Mouse (Mus musculus) retina, embryonic 14.5 days (tissue): ENCODE measurements around the gene Tbx20.
A peak's percentile ranks its signal among the peaks of the same experiment; 100 is the strongest.

Source experiments
- DNase-seq: peaks from one replicate; pipeline ENCODE4 v3.0.0-alpha.2; 2015; ENCODE audit warnings: low spot score

Tbx20 gene

DNA sequence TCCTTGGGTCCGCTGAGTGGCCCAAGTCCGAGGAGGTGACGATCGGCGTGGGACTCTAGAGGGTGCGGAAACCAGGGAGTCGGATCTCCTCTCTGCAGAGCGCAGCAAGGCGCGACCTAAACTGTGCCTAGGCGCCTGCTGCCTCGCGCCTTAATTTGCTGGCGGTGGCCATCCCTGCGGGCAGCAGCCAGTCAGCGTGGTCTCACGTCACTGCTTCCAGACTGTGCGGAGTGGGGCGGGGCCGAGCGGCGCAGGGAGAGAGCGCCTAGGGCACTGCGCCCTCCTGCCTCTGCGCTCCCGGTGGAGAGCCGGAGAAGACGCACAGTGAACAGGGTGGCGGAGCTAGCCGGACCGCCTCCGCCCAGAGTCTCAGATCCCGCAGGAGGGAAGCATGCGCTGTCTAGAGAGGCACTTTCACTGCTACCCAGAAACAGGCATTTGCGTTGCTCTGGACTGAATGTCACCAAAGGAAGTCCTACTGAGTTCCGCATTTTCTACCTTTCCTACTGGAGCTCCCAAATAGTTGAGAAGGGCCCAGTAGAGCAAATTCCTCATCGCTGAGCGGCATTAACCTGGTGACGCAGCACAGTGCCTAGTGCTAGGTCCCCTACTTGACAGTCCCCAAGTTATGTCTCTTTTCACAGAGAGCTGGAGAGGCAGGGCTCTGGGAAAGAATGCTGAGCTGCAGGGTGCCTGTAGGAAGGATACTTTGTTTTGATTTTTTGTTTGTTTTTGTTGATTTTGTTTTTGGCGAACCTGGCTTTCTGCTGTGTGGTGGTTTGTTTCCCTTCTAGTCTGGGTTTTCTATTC, at the start of gene Tbx20:
Gene Tbx20, minus strand, starts transcription at position 144 of the 810 bp plus-strand sequence.
- DNase-seq = peak; percentile 82

- no peak for DNase-seq
Observed at GRCm38 (mm10) chr9:24818511-24818910, 44.4 kb upstream of the Tbx20 start.

DNA sequence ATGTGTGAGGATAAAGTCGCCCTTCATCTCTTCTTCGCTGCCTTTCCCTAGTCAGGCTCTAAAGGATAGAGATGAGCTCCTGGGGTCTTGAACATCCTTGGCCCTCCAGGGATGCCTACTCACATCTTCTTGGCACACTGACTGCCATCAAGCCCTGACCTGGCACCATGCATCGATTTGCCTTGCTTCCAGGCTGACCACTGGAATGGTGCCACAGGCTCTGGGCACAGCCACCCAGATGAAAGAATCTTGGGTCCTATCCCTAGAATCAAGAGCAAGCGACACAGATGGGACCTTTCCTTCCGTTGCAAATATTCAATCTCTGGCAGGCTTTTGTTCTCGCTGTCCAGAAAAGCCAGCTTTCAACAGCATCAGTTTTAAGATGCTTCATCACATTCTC, 38.4 kb upstream of the Tbx20 start:
- DNase-seq = no peak

GRCm38 (mm10) chr9:24792110-24792509, 18.0 kb upstream of the Tbx20 start:
- no peak for DNase-seq

DNA sequence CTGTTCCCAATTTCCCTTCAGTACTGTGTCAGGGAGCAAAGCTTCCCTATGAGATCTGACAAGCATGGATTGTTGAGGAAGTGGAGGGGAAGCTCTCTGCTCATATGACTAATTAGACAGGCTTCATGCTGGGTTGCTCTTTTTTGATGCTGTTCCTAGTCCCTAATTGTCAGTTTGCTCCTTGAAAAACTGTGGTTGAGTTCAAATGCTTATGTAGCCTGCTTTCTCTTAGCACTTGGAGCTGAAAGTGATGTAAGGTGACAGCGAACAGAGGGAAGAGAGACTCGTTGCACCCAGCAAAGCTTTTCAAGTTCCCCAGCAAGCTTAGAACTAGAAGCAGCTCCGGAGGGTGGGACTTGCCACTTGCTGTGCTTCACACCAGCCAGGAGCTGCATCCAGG, 15.3 kb upstream of the Tbx20 start:
- peak; percentile 64 for DNase-seq

DNA sequence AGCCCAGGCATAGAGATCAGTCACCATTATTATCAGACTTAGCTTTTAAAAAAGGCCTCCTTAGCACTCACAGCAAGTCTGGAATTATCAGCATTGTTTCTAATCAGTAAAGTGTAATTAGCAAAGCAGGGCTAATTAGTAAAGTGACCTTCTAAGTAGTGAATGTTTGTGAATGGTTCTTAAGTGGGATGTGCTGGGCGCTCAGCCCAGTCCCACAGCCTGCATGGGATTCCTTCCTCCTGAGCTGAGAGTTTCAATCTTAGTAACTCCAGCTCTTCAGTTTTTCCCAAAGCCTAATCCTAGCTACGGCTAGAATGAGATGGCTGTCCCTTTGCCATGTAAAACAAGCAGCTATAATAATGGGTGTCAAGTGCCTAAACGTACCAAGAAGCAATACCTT, 8.2 kb upstream of the Tbx20 start:
- DNase-seq = no peak

DNA sequence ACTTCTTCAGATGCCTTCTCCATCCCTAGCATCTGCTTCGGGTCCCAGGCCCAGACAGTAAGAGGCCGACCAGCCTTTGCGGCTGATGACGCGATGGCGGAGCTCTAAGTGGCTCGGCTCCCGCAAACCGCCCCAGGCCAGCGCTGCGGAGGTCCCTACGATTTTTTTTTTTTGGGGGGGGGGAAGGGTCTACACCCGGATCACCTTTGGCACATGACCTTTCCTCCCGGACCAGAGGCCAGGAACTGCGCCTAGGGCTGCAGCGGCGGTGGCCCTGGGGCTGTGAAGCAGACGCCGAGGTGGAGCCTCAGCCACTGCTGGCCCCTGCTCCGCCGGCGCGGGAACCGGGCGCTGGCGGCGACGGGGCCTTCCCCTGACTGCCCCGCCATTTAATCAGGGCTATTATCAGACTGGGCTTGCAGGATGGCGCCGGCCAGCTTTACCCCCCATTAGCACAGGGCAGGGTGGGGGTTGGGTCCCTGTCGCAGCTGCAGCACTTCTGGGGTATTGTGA, 6.9 kb upstream of the Tbx20 start:
- DNase-seq = peak; percentile 57

DNA sequence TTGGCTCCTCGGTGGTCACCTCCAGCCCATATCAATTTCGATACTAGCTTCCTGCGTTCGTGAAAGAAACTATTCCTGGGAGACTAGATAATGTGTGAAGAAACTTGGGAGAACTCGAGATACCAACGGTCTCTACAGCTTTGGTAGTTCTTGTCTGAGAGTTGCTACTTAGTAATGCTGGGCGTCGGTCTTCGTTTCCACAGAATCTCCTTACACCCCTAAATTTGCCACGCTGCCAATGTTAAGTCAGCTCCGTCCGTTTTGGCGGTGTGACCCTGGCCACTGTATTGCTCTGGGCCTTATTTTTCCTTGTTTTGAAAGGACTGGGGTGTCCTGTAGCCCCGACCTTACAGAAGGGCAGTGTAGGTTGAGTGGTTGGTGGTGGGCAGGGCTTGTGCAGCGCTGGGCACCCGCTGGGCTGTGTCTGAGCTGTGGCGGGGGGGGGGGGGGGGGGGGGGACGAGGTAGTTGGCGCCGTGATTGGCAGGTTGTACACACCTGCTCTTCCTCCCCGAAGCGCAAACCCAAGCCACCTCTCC, 6.4 kb upstream of the Tbx20 start:
- DNase-seq = peak; percentile 21

- no peak for DNase-seq
Observed at GRCm38 (mm10) chr9:24779975-24780374, 5.9 kb upstream of the Tbx20 start.

GRCm38 (mm10) chr9:24778571-24778970, 4.5 kb upstream of the Tbx20 start:
- DNase-seq = no peak

DNA sequence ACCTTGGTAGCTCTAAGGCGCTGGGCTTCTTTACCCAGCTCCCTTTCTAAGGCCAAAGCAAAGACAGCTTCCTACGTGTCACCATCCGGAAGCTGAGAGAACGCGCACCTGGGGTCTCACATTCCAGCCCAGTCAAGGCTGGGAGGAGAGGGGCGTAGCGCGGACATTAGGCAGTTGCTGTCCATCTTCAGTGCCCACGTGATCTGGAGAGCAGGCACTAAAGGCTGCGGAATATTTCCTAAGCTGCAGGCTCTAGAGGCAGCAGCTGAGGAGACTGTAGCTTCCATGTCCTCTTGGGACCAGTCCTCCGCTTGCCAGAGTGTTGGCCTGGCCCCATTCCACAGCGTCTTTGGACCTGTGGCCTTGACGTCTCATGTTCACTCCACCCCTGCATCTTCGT, 3.9 kb upstream of the Tbx20 start:
- DNase-seq = peak; percentile 62

GRCm38 (mm10) chr9:24777176-24777895, 3.2 kb upstream of the Tbx20 start:
- DNase-seq = peak; percentile 45

DNA sequence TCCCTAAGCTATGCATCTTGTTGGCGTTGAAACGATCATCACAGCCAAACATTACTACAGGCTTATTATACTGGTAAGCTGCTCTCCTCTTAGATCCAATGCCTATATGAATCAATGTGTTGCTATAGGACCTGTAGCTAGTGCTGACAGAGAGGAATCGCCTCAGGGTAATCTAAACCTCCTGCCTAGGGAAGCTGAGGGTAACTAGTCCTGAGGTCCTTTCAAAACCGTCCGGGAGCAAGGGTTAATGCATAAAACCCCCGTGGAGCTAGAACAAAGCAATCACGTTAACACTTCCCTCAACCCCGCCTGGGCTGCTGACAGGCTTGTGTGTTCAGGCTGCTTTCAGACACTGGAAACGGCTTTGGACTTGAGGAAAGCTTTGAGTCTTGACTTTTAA, 2.4 kb upstream of the Tbx20 start:
- DNase-seq = peak; percentile 58

GRCm38 (mm10) chr9:24775567-24775966, 1.5 kb upstream of the Tbx20 start:
- no peak for DNase-seq

- DNase-seq = no peak
Observed at GRCm38 (mm10) chr9:24775001-24775400, 898 bp upstream of the Tbx20 start.

- DNase-seq = peak; percentile 39
Observed at GRCm38 (mm10) chr9:24773669-24774068, 434 bp downstream of the Tbx20 start.

DNA sequence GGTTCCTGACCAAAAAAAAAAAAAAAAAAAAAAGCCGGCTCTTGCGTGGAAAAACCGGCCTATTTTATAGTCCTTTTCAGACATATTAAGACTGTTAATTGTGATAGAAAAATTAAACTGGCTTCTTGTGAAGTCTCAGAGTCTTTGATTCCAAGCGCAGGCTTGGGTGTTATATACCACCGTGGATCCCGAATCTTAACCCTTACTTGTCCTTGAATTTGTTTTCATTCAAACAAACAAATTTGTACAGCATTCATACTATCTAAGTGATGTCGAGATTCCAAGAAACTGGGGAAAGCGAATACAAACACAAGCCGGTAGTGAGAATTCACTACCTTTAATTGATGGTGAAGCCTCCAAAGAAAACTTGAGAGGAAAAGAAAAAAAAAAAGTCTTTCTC, 932 bp downstream of the Tbx20 start:
- DNase-seq = peak; percentile 21

GRCm38 (mm10) chr9:24772431-24773120, 1.5 kb downstream of the Tbx20 start:
- no peak for DNase-seq

- DNase-seq = no peak
Observed at GRCm38 (mm10) chr9:24771713-24772112, 2.4 kb downstream of the Tbx20 start.

- peak; percentile 25 for DNase-seq
Observed at GRCm38 (mm10) chr9:24770941-24771405, 3.1 kb downstream of the Tbx20 start.

DNA sequence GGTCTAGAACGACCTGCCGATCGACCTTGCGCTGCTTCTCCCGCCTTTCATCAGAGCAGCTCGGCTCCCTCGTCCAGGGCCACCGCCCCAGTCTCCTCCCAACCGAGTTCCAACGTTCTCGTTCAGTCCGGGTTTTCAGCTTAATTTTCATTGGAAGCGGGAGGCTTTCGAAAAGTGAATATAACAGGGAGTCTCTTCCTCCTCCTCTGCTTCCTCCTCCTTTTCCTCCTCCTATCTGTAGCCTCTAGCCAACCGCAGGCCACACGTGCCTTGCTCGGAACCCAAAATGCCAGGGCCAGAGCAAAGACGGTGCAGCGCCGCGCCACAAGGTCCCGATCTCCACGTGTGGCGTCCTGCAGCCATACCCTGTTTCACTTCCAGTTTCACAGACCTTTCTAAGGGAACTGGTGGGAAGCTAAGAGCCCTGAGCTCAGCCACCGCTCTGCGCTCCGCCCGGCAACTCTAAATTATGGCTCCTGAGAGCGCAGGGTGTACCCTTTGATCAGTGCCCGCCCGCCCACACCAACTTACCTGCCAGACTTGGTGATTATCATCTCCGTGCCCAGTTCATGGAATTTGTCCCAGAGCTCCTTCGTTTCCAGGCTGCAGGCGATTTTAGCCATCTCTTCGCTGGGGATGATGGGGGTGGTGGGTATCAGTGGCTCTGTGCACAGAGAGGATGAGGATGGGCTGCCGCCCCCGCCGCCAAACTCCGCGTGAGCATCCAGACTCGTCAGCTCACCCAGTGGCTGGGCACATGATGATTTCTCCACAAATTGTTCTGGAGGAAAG, 3.8 kb downstream of the Tbx20 start:
- peak; percentile 48 for DNase-seq
